Mouse (Mus musculus): ENCODE results near the gene Tle2.

Tle2 gene

GRCm38 (mm10) chr10:81553807-81554755 lies 20.3 kb upstream of the Tle2 start:
- DNase-seq (ENCODE audit: low spot score): no peak

- no peak for DNase-seq (ENCODE audit: low spot score)
Measured at GRCm38 (mm10) chr10:81556282-81556681, 18.1 kb upstream of the Tle2 start.

GRCm38 (mm10) chr10:81557491-81557890 lies 16.9 kb upstream of the Tle2 start:
- no peak for DNase-seq (ENCODE audit: low spot score)

- peak; percentile 97 for DNase-seq (ENCODE audit: low spot score)
Measured at GRCm38 (mm10) chr10:81559163-81559626, 15.2 kb upstream of the Tle2 start, which contains the start of gene Aes. Gene Aes (plus strand): TSS chr10:81559488.

- peak; percentile 83 for DNase-seq (ENCODE audit: low spot score)
Measured at GRCm38 (mm10) chr10:81559627-81560539, 14.5 kb upstream of the Tle2 start.

GRCm38 (mm10) chr10:81560719-81561459 lies 13.5 kb upstream of the Tle2 start:
- DNase-seq (ENCODE audit: low spot score): no peak

- DNase-seq (ENCODE audit: low spot score): no peak
Measured at GRCm38 (mm10) chr10:81562411-81562810, 11.9 kb upstream of the Tle2 start.

GRCm38 (mm10) chr10:81563481-81563880 lies 10.9 kb upstream of the Tle2 start:
- peak; percentile 72 for DNase-seq (ENCODE audit: low spot score)

GRCm38 (mm10) chr10:81564216-81564615 lies 10.1 kb upstream of the Tle2 start:
- peak; percentile 72 for DNase-seq (ENCODE audit: low spot score)

GRCm38 (mm10) chr10:81564734-81565133 lies 9.6 kb upstream of the Tle2 start:
- DNase-seq (ENCODE audit: low spot score): peak; percentile 83

GRCm38 (mm10) chr10:81565257-81566228 lies 8.8 kb upstream of the Tle2 start:
- no peak for DNase-seq (ENCODE audit: low spot score)

GRCm38 (mm10) chr10:81568381-81569191 lies 5.8 kb upstream of the Tle2 start:
- peak; percentile 85 for DNase-seq (ENCODE audit: low spot score)

GRCm38 (mm10) chr10:81569507-81570237 lies 4.7 kb upstream of the Tle2 start:
- no peak for DNase-seq (ENCODE audit: low spot score)

- no peak for DNase-seq (ENCODE audit: low spot score)
Measured at GRCm38 (mm10) chr10:81570238-81570800, 4.0 kb upstream of the Tle2 start.

GRCm38 (mm10) chr10:81570831-81571500 lies 3.4 kb upstream of the Tle2 start:
- peak; percentile 96 for DNase-seq (ENCODE audit: low spot score)

- peak; percentile 97 for DNase-seq (ENCODE audit: low spot score)
Measured at GRCm38 (mm10) chr10:81571501-81571876, 2.9 kb upstream of the Tle2 start.

GRCm38 (mm10) chr10:81572133-81572671 lies 2.2 kb upstream of the Tle2 start:
- peak; percentile 62 for DNase-seq (ENCODE audit: low spot score)

- peak; percentile 85 for DNase-seq (ENCODE audit: low spot score)
Measured at GRCm38 (mm10) chr10:81572975-81573374, 1.4 kb upstream of the Tle2 start.

Measured in testis, postnatal 10 days (tissue).